Mouse (Mus musculus) activated CD4-positive, CD25-positive, alpha-beta regulatory T cell, adult 4 months (primary cell): Measurements from ENCODE around the gene Ptprcap. TPM values are rescaled to one million over a fixed set of nuclear protein-coding genes. Genes with fewer than 3 reads are reported as not detected.
"Not testable (repeated sequence)": the region's sequence is repeated elsewhere in the genome, so short reads cannot be mapped to it uniquely, and the experiment has no call there.

Experiments
- ATAC-seq: one replicate; pipeline ENCODE4 v1.8.0; 2017
- polyA plus RNA-seq, 2 experiments: library from polyadenylated mRNA; unstranded; fragments of 100-300 nt; shearing (Covaris generic); gene quantifications; one replicate each; pipeline ENCODE4 v1.2.1; 2017

The Ptprcap gene
- polyA plus RNA-seq, result 1,000 to 10,000 TPM; 1,013 to 1,027 TPM

GRCm38 (mm10) chr19:4153232-4153654 lies at the start of gene Ptprcap:
Gene Ptprcap (plus strand): TSS chr19:4153604.
- ATAC-seq, result no peak

- ATAC-seq, result no peak
Observed at GRCm38 (mm10) chr19:4103792-4104191, 49.6 kb upstream of the Ptprcap start.

- ATAC-seq, result no peak
Observed at GRCm38 (mm10) chr19:4104675-4105194, 48.7 kb upstream of the Ptprcap start.

- ATAC-seq, result no peak
Observed at GRCm38 (mm10) chr19:4106654-4107053, 46.8 kb upstream of the Ptprcap start.

GRCm38 (mm10) chr19:4108535-4108934 lies 44.9 kb upstream of the Ptprcap start:
- ATAC-seq, result no peak

GRCm38 (mm10) chr19:4112063-4112960 lies 41.1 kb upstream of the Ptprcap start:
- ATAC-seq, result no peak

- ATAC-seq, result no peak
Observed at GRCm38 (mm10) chr19:4113186-4113805, 40.1 kb upstream of the Ptprcap start.

GRCm38 (mm10) chr19:4113806-4114230 lies 39.6 kb upstream of the Ptprcap start:
- peak; percentile 88 for ATAC-seq

- no peak for ATAC-seq
Observed at GRCm38 (mm10) chr19:4114551-4114950, 38.9 kb upstream of the Ptprcap start.

- ATAC-seq, result no peak
Observed at GRCm38 (mm10) chr19:4115144-4115543, 38.3 kb upstream of the Ptprcap start.

GRCm38 (mm10) chr19:4115816-4116215 lies 37.6 kb upstream of the Ptprcap start:
- ATAC-seq, result no peak

- no peak for ATAC-seq
Observed at GRCm38 (mm10) chr19:4117006-4117405, 36.4 kb upstream of the Ptprcap start.

- no peak for ATAC-seq
Observed at GRCm38 (mm10) chr19:4118350-4118749, 35.1 kb upstream of the Ptprcap start.

GRCm38 (mm10) chr19:4119716-4120487 lies 33.5 kb upstream of the Ptprcap start:
- ATAC-seq, result peak; percentile 77

- no peak for ATAC-seq
Observed at GRCm38 (mm10) chr19:4120496-4120895, 32.9 kb upstream of the Ptprcap start.

- ATAC-seq, result peak; percentile 58
Observed at GRCm38 (mm10) chr19:4121097-4121805, 32.2 kb upstream of the Ptprcap start.

GRCm38 (mm10) chr19:4121896-4122295 lies 31.5 kb upstream of the Ptprcap start:
- not testable (repeated sequence) for ATAC-seq

GRCm38 (mm10) chr19:4122411-4123370 lies 30.7 kb upstream of the Ptprcap start:
- ATAC-seq, result no peak

- no peak for ATAC-seq
Observed at GRCm38 (mm10) chr19:4124432-4124831, 29.0 kb upstream of the Ptprcap start.

GRCm38 (mm10) chr19:4125268-4125667 lies 28.1 kb upstream of the Ptprcap start:
- ATAC-seq, result not testable (repeated sequence)
